Mouse (Mus musculus) layer of hippocampus, adult 11-12 months (tissue): Measurements from ENCODE around the gene Rnf141.
A peak's percentile ranks its signal among the peaks of the same experiment; 100 is the strongest.

Source experiments
- DNase-seq: peaks from one replicate; pipeline ENCODE4 v3.0.0; 2022; ENCODE audit warnings: low spot score

Rnf141 gene

GRCm38 (mm10) chr7:110843916-110844874, at the start of gene Rnf141:
Rnf141 (minus strand) TSS chr7:110844457.
- peak; percentile 93 for DNase-seq

GRCm38 (mm10) chr7:110891501-110891986, 47.3 kb upstream of the Rnf141 start:
- peak; percentile 41 for DNase-seq

- DNase-seq, result no peak
Observed at GRCm38 (mm10) chr7:110881746-110882333, 37.6 kb upstream of the Rnf141 start.

GRCm38 (mm10) chr7:110878028-110878427, 33.8 kb upstream of the Rnf141 start:
- no peak for DNase-seq

- no peak for DNase-seq
Observed at GRCm38 (mm10) chr7:110876965-110877364, 32.7 kb upstream of the Rnf141 start.

GRCm38 (mm10) chr7:110868807-110869206, 24.6 kb upstream of the Rnf141 start:
- DNase-seq, result no peak

- no peak for DNase-seq
Observed at GRCm38 (mm10) chr7:110867116-110867515, 22.9 kb upstream of the Rnf141 start.

GRCm38 (mm10) chr7:110866021-110866420, 21.8 kb upstream of the Rnf141 start:
- DNase-seq, result no peak

- DNase-seq, result no peak
Observed at GRCm38 (mm10) chr7:110865570-110865969, 21.3 kb upstream of the Rnf141 start.

GRCm38 (mm10) chr7:110865038-110865437, 20.8 kb upstream of the Rnf141 start:
- DNase-seq, result no peak

GRCm38 (mm10) chr7:110862751-110863289, 18.6 kb upstream of the Rnf141 start, which contains the start of gene Lyve1:
Lyve1 (minus strand) TSS chr7:110863239.
- no peak for DNase-seq

- no peak for DNase-seq
Observed at GRCm38 (mm10) chr7:110860129-110860528, 15.9 kb upstream of the Rnf141 start.

GRCm38 (mm10) chr7:110855604-110856003, 11.3 kb upstream of the Rnf141 start:
- DNase-seq, result no peak

GRCm38 (mm10) chr7:110854927-110855546, 10.8 kb upstream of the Rnf141 start:
- peak; percentile 34 for DNase-seq

GRCm38 (mm10) chr7:110854519-110854918, 10.3 kb upstream of the Rnf141 start:
- peak; percentile 43 for DNase-seq

GRCm38 (mm10) chr7:110853611-110854010, 9.4 kb upstream of the Rnf141 start:
- DNase-seq, result no peak

- DNase-seq, result no peak
Observed at GRCm38 (mm10) chr7:110851541-110852203, 7.4 kb upstream of the Rnf141 start.

- no peak for DNase-seq
Observed at GRCm38 (mm10) chr7:110848371-110848770, 4.1 kb upstream of the Rnf141 start.

- DNase-seq, result no peak
Observed at GRCm38 (mm10) chr7:110847321-110847720, 3.1 kb upstream of the Rnf141 start.

- no peak for DNase-seq
Observed at GRCm38 (mm10) chr7:110840332-110840731, 3.9 kb downstream of the Rnf141 start.

- DNase-seq, result no peak
Observed at GRCm38 (mm10) chr7:110834522-110834921, 9.7 kb downstream of the Rnf141 start.

GRCm38 (mm10) chr7:110834018-110834417, 10.2 kb downstream of the Rnf141 start:
- no peak for DNase-seq
